Mouse (Mus musculus): ENCODE data around the gene Gm20715. TPM values are rescaled to one million over a fixed set of nuclear protein-coding genes. Genes with fewer than 3 reads are reported as not detected.

Gm20715 gene
- polyA plus RNA-seq, 1 experiment: 0.33 TPM

DNA sequence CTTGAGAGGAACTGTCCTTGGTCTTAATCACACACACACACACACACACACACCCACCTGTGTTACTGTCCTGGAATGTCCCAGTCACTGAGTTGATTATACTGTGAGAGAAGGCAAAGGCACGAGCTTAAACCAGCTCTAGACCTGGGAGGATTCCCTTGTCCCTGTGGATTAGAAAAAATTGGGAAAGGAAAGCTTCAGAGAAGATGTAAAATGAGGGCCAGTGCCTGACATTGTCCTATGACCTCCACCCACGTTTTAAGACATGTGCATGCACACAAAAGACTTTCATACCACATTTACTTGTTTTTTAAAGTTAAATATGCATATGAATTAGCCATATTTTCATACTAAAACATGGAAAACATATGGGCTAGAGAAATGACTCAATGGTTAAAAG is 76.8 kb downstream of the Gm20715 start, which contains the start of gene Olfr5:
Olfr5 (minus strand) TSS at position 101 of the 400 bp plus-strand sequence.
- TF ChIP-seq CTCF (IDR thresholded peaks at IDR 0.05; ENCODE audit: extremely low read depth, insufficient read depth, low read length) (no peak), POLR2A (IDR thresholded peaks at IDR 0.05; ENCODE audit: extremely low read depth, insufficient read depth, low read length) (no peak)

More for the DNA sequence above, 76.8 kb downstream of the Gm20715 start, which contains the start of gene Olfr5:
- Histone ChIP-seq H3K27ac (ENCODE audit: insufficient read depth, low read length) (no peak within 1 kb of the TSS), H3K4me3 (ENCODE audit: insufficient read depth, low read length) (no peak within 1 kb of the TSS), H3K4me1 (ENCODE audit: control insufficient read depth, insufficient read depth, low read length) (no peaks in the 10 kb centered on the region)

Other genes starting within 250 kb of the Gm20715 start
- 53.5 and 56.1 TPM in 2 replicates for gene Zfp444, start 238.1 kb upstream of the Gm20715 start, polyA plus RNA-seq (2012; rRNA removed)
- gene Galp, start 213.2 kb upstream of the Gm20715 start, polyA plus RNA-seq (2012; rRNA removed): not detected in 2 replicates
- not detected in 2 replicates for gene Zscan5b, start 188.0 kb upstream of the Gm20715 start, polyA plus RNA-seq (2012; rRNA removed)
- not detected in 2 replicates for gene Epp13, start 157.6 kb upstream of the Gm20715 start, polyA plus RNA-seq (2012; rRNA removed)
- 7.1 and 7.7 TPM in 2 replicates for gene Zfp667, start 123.7 kb upstream of the Gm20715 start, polyA plus RNA-seq (2012; rRNA removed)
- 7.6 and 8.0 TPM in 2 replicates for gene Zfp583, start 79.0 kb upstream of the Gm20715 start, polyA plus RNA-seq (2012; rRNA removed)
- gene Gm3854, start 66.5 kb upstream of the Gm20715 start, polyA plus RNA-seq (2012; rRNA removed): 3.4 and 4.2 TPM in 2 replicates
- 2.6 and 3.1 TPM in 2 replicates for gene Zfp78, start 47.0 kb upstream of the Gm20715 start, polyA plus RNA-seq (2012; rRNA removed)
- gene Zfp28, start 27.0 kb upstream of the Gm20715 start, polyA plus RNA-seq (2012; rRNA removed): 8.1 and 8.6 TPM in 2 replicates
- gene Smim17, start 11.6 kb upstream of the Gm20715 start, polyA plus RNA-seq (2012; rRNA removed): 7.5 and 7.6 TPM in 2 replicates
- 1.8 and 2.4 TPM in 2 replicates for gene Olfr1344, start 28.4 kb downstream of the Gm20715 start, polyA plus RNA-seq (2012; rRNA removed)
- not detected in 2 replicates for gene Olfr1336, start 45.9 kb downstream of the Gm20715 start, polyA plus RNA-seq (2012; rRNA removed)
- gene Olfr1346, start 56.8 kb downstream of the Gm20715 start, polyA plus RNA-seq (2012; rRNA removed): not detected in 2 replicates
- gene Olfr5, start 76.7 kb downstream of the Gm20715 start, polyA plus RNA-seq (2012; rRNA removed): not detected in 2 replicates
- not detected in 2 replicates for gene Olfr1347, start 89.5 kb downstream of the Gm20715 start, polyA plus RNA-seq (2012; rRNA removed)
- gene Olfr1348, start 98.5 kb downstream of the Gm20715 start, polyA plus RNA-seq (2012; rRNA removed): not detected in 2 replicates
- gene Olfr1349, start 112.7 kb downstream of the Gm20715 start, polyA plus RNA-seq (2012; rRNA removed): 0.04 TPM in 1 of 2 replicates, not detected in the other
- gene Olfr1350, start 154.6 kb downstream of the Gm20715 start, polyA plus RNA-seq (2012; rRNA removed): not detected in 2 replicates